Mouse (Mus musculus): ENCODE data around the gene Dgki. TPM values are rescaled to one million over a fixed set of nuclear protein-coding genes. Genes with fewer than 3 reads are reported as not detected.
"Not testable (repeated sequence)": the region's sequence is repeated elsewhere in the genome, so short reads cannot be mapped to it uniquely, and the experiment has no call there.

Gene Dgki
- total and polyA plus RNA-seq, 3 experiments: 4.4 to 8.7 (median 7.7) TPM

- Histone ChIP-seq H3K4me3 (replicated peaks in 1 of 3; ENCODE audit: low read depth in 2 of 3, low read length in 2 of 3, poor library complexity in 1 of 3) (no peak overlapping the region), H3K27ac (ENCODE audit: insufficient read depth, low read depth) (no peak overlapping the region), H3K4me1 (ENCODE audit: control insufficient read depth in 1 of 2, insufficient read depth in 2 of 2) (peaks cover 2 to 12% of the 10 kb centered on the region in 2 experiments; a peak in 2 of 4 replicates), H3K9ac (ENCODE audit: insufficient read depth, low read depth) (no peak overlapping the region), H3K9me3 (replicated peaks; ENCODE audit: low read length) (peaks cover 3% of the 10 kb centered on the region), H3K4me2 (ENCODE audit: insufficient read depth, low read depth, poor library complexity, severe bottlenecking) (no peak overlapping the region), H3K79me2 (replicated peaks; ENCODE audit: control insufficient read depth, extremely low read depth, insufficient read depth, poor library complexity, severe bottlenecking) (no peaks in the 10 kb centered on the region), H3K27me3 (replicated peaks) (no peaks in the 10 kb centered on the region), H3K36me3 (replicated peaks in 1 of 2; ENCODE audit: control insufficient read depth in 1 of 2, insufficient read depth in 1 of 2, low read length in 1 of 2) (peaks cover 0 to 19% of the 10 kb centered on the region in 2 experiments)
- TF ChIP-seq ZKSCAN1 (IDR thresholded peaks at IDR 0.05; ENCODE audit: borderline replicate concordance, low read depth, low read length) (no peak), BHLHE40 (IDR thresholded peaks at IDR 0.05; ENCODE audit: low read depth, low read length) (no peak), POLR2AphosphoS2 (IDR thresholded peaks at IDR 0.05; ENCODE audit: low read depth, low read length) (no peak), TCF12 (IDR thresholded peaks at IDR 0.05; ENCODE audit: low read depth, low read length) (no peak), KAT2A (IDR thresholded peaks at IDR 0.05; ENCODE audit: insufficient replicate concordance, low read length) (no peak), ZC3H11A (IDR thresholded peaks at IDR 0.05; ENCODE audit: low read depth, low read length) (no peak), CTCF (conservative IDR thresholded peaks at IDR 0.05 in 1 of 2, IDR thresholded peaks at IDR 0.05 in 1 of 2; ENCODE audit: low read depth in 2 of 2, low read length in 2 of 2) (no peak), USF1 (IDR thresholded peaks at IDR 0.05; ENCODE audit: low read depth, low read length) (no peak), USF2 (conservative IDR thresholded peaks at IDR 0.05; ENCODE audit: low read depth, low read length) (no peak), MAX (IDR thresholded peaks at IDR 0.05; ENCODE audit: low read length) (no peak), POLR2A (IDR thresholded peaks at IDR 0.05; ENCODE audit: low read depth, low read length) (no peak)
- no peak for DNase-seq (ENCODE audit: extremely low read depth)
- dilution Hi-C loops (cut with MboI; ENCODE audit: extremely low pct_ligation_motif_present, extremely low pct_unique_long_range_greater_than_20kb, low sequenced_read_pairs): no loop called here
- in situ Hi-C loops (cut with MboI; ENCODE audit: low pct_ligation_motif_present, low pct_unique_long_range_greater_than_20kb, low sequenced_read_pairs): no loop called here
Observed at GRCm38 (mm10) chr6:37119205-37119604, 180.8 kb downstream of the Dgki start.

GRCm38 (mm10) chr6:37113048-37113447 is 186.9 kb downstream of the Dgki start:
- no peak overlapping the region for H3K27ac ChIP-seq (ENCODE audit: insufficient read depth, low read depth)
- no peaks in the 10 kb centered on the region for H3K9me3 ChIP-seq (replicated peaks; ENCODE audit: low read length)
- H3K4me3 ChIP-seq (replicated peaks in 1 of 3; ENCODE audit: low read depth in 2 of 3, low read length in 2 of 3, poor library complexity in 1 of 3): no peak overlapping the region
- H3K4me1 ChIP-seq (ENCODE audit: control insufficient read depth in 1 of 2, insufficient read depth in 2 of 2): no peaks in the 10 kb centered on the region
- DNase-seq (ENCODE audit: extremely low read depth): no peak
- in situ Hi-C loops (cut with MboI; ENCODE audit: low pct_ligation_motif_present, low pct_unique_long_range_greater_than_20kb, low sequenced_read_pairs) (no loop called here), dilution Hi-C loops (cut with MboI; ENCODE audit: extremely low pct_ligation_motif_present, extremely low pct_unique_long_range_greater_than_20kb, low sequenced_read_pairs) (no loop called here)
- H3K4me2 ChIP-seq (ENCODE audit: insufficient read depth, low read depth, poor library complexity, severe bottlenecking): no peak overlapping the region
- TF ChIP-seq KAT2A (IDR thresholded peaks at IDR 0.05; ENCODE audit: insufficient replicate concordance, low read length) (no peak), JUND (conservative IDR thresholded peaks at IDR 0.05; ENCODE audit: low read depth, low read length) (no peak), MAFK (IDR thresholded peaks at IDR 0.05; ENCODE audit: insufficient replicate concordance, low read length) (no peak), RCOR1 (conservative IDR thresholded peaks at IDR 0.05; ENCODE audit: low read depth, low read length) (no peak), ETS1 (conservative IDR thresholded peaks at IDR 0.05; ENCODE audit: low read depth, low read length) (no peak), CHD1 (IDR thresholded peaks at IDR 0.05; ENCODE audit: low read depth, low read length) (no peak), ZMIZ1 (IDR thresholded peaks at IDR 0.05; ENCODE audit: low read depth, low read length) (no peak), MAZ (IDR thresholded peaks at IDR 0.05; ENCODE audit: low read depth, low read length) (no peak), TBP (conservative IDR thresholded peaks at IDR 0.05; ENCODE audit: low read depth, low read length) (no peak), IRF4 (IDR thresholded peaks at IDR 0.05; ENCODE audit: low read depth, low read length) (no peak), HCFC1 (IDR thresholded peaks at IDR 0.05; ENCODE audit: low read depth, low read length) (no peak), MEF2A (IDR thresholded peaks at IDR 0.05; ENCODE audit: borderline replicate concordance, low read depth, low read length) (no peak), MXI1 (IDR thresholded peaks at IDR 0.05; ENCODE audit: low read depth, low read length) (no peak), UBTF (IDR thresholded peaks at IDR 0.05; ENCODE audit: low read depth, low read length) (no peak), CTCF (conservative IDR thresholded peaks at IDR 0.05 in 1 of 2, IDR thresholded peaks at IDR 0.05 in 1 of 2; ENCODE audit: low read depth in 2 of 2, low read length in 2 of 2) (no peak)
- H3K79me2 ChIP-seq (replicated peaks; ENCODE audit: control insufficient read depth, extremely low read depth, insufficient read depth, poor library complexity, severe bottlenecking): no peaks in the 10 kb centered on the region
- H3K27me3 ChIP-seq (replicated peaks): no peaks in the 10 kb centered on the region
- H3K9ac ChIP-seq (ENCODE audit: insufficient read depth, low read depth): no peak overlapping the region
- peaks cover 0 to 13% of the 10 kb centered on the region in 2 experiments for H3K36me3 ChIP-seq (replicated peaks in 1 of 2; ENCODE audit: control insufficient read depth in 1 of 2, insufficient read depth in 1 of 2, low read length in 1 of 2)

GRCm38 (mm10) chr6:37106236-37106635 is 193.7 kb downstream of the Dgki start:
- H3K79me2 ChIP-seq (replicated peaks; ENCODE audit: control insufficient read depth, extremely low read depth, insufficient read depth, poor library complexity, severe bottlenecking); H3K27me3 ChIP-seq (replicated peaks); H3K4me2 ChIP-seq (ENCODE audit: insufficient read depth, low read depth, poor library complexity, severe bottlenecking); H3K4me1 ChIP-seq (ENCODE audit: control insufficient read depth in 1 of 2, insufficient read depth in 2 of 2); H3K27ac ChIP-seq (ENCODE audit: insufficient read depth, low read depth); H3K9ac ChIP-seq (ENCODE audit: insufficient read depth, low read depth); DNase-seq (ENCODE audit: extremely low read depth); dilution Hi-C loops (cut with MboI; ENCODE audit: extremely low pct_ligation_motif_present, extremely low pct_unique_long_range_greater_than_20kb, low sequenced_read_pairs); H3K4me3 ChIP-seq (replicated peaks in 1 of 3; ENCODE audit: low read depth in 2 of 3, low read length in 2 of 3, poor library complexity in 1 of 3): not testable (repeated sequence)
- Histone ChIP-seq H3K36me3 (replicated peaks in 1 of 2; ENCODE audit: control insufficient read depth in 1 of 2, insufficient read depth in 1 of 2, low read length in 1 of 2) (peaks cover 3 to 15% of the 10 kb centered on the region in 2 experiments), H3K9me3 (replicated peaks; ENCODE audit: low read length) (peaks cover 15% of the 10 kb centered on the region)
- in situ Hi-C loops (cut with MboI; ENCODE audit: low pct_ligation_motif_present, low pct_unique_long_range_greater_than_20kb, low sequenced_read_pairs): loop anchor here (10.0 kb wide), 1 partner anchor 339 kb away; the partner anchor contains the start of gene Creb3l2

All from CH12.LX (cell line).